Mouse (Mus musculus) right cerebral cortex, postnatal 10 days (tissue): Measurements from ENCODE around the gene Tbc1d4.
A peak's percentile ranks its signal among the peaks of the same experiment; 100 is the strongest.

Experiments
- DNase-seq, 2 experiments: peaks; one replicate each; pipeline ENCODE4 v3.0.0; 2021; ENCODE audit warnings: low spot score in 2 of 2

Gene Tbc1d4

GRCm38 (mm10) chr14:101532090-101532695, 76.8 kb downstream of the Tbc1d4 start:
- no peak for DNase-seq

- no peak for DNase-seq
Measured at GRCm38 (mm10) chr14:101530455-101530854, 78.5 kb downstream of the Tbc1d4 start.

- DNase-seq, result no peak
Measured at GRCm38 (mm10) chr14:101529194-101529593, 79.8 kb downstream of the Tbc1d4 start.

- DNase-seq, result no peak
Measured at GRCm38 (mm10) chr14:101527420-101527996, 81.5 kb downstream of the Tbc1d4 start.

DNA sequence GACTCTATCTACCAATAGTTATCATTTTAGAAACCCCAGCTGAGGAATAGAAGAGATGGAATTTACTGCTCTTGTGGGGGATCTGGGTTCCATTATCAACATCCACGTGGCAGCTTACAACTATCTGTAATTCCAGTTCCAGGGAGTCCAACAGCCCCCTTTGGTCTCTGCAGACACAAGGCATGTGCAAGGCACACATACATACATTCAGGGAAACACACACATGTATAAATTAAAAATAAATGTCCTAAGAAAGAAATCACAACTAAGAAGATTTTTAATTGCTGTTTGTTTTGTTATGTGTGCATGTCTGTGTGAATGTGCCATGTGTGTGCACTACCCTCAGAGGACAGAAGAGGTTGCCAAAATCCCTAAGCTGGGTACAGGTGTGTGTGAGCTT, 82.5 kb downstream of the Tbc1d4 start:
- DNase-seq, result no peak

DNA sequence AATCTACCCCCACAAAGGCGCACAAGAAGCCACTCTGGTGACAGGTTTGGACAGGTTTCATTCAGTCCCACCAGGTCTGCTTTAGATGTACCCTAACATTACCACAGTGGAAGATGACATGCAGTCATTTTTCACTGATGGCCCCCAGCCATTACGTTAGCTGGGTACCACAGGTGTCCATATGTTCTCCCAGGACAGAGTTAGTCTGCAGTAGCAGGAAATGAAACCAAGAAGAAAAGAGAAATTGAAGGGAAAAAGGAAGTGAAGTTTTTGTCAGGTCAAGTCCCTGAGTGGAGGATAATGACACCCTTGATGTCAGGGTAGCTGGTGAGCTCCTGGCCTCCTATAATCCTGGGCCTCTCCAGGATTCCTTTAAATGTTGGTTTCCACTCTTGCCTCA, 89.0 kb downstream of the Tbc1d4 start:
- no peak for DNase-seq

- no peak for DNase-seq
Measured at GRCm38 (mm10) chr14:101518259-101518658, 90.7 kb downstream of the Tbc1d4 start.

- DNase-seq, result no peak
Measured at GRCm38 (mm10) chr14:101517801-101518200, 91.2 kb downstream of the Tbc1d4 start.

GRCm38 (mm10) chr14:101517341-101517740, 91.7 kb downstream of the Tbc1d4 start:
- no peak for DNase-seq

DNA sequence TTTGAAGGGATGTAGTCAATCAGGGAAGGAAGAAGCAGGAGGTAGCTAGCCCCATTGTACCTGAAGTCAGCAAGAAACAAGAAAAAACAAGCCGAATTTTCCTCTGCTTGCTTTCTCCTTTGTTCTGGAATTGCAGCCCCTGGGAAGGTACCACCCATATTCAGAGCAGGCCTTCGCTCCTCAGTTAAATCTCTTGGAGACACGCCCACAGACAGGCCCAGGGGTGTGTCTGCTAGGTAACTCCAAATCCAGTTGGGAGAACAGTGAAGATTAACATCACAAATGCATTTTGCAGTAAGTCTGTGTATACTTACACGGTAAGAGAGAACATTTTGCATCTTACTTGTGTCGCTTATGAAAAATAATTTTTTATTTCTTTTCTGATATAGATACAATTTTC, 92.1 kb downstream of the Tbc1d4 start:
- DNase-seq, result no peak

GRCm38 (mm10) chr14:101516031-101516430, 93.0 kb downstream of the Tbc1d4 start:
- no peak for DNase-seq

DNA sequence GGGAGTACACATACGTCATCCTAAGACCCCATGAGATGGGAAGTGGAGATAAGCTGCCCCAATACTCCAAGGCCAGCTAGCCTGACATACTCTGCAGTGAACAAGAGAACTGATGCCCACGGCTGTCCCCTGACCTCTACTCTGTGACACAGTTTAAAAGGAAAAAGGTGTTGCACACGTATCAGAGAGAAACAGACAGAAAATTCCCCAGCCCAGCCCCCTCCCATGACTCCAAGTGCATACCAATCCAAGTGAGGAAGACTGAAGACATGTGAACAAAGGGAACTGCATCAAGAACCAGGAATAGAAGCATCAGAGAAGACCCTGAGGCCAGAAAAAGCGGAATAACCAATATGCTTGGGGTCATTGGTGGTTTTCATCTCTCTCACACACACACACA, 93.7 kb downstream of the Tbc1d4 start:
- DNase-seq, result no peak

- no peak for DNase-seq
Measured at GRCm38 (mm10) chr14:101514557-101514971, 94.4 kb downstream of the Tbc1d4 start.

GRCm38 (mm10) chr14:101513163-101513562, 95.8 kb downstream of the Tbc1d4 start:
- no peak for DNase-seq

GRCm38 (mm10) chr14:101511410-101511809, 97.6 kb downstream of the Tbc1d4 start:
- DNase-seq, result no peak

DNA sequence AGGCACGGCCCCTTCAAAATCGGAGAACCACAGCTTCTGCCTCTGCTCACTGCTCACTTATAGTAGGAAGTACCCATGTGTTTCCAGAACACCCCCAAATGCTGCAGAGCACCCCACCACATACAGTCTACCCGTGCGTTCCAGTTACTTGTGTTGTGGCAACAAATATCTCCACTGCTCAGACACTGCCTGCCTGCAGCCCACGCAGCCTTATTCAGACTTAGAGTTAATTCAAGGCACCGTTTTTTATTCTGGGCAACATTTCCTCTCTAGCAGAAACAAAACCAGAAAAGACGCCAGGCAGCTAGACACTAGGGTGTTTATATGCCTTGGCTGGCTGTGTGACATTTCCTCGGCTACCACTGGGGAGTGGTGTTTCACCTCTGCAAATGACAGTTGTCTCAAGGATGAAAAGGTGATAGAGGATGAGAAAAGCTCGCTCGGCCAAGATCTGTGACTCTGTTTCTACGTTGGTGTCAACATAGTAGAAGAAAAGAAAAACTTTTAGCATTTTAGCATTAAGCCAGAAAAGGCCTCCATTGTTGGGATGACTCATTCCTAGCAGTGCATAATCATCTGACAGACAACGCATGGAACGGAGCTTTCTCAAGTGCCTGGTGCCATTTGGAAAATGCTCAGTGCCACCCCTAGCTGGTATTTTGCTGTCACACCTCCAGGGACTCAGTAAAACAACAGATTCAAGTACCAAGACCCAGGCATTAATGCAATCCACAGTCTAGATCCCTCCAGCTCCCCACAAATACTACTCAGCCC, 98.3 kb downstream of the Tbc1d4 start:
- DNase-seq, result peak; percentile 60 to 78

- no peak for DNase-seq
Measured at GRCm38 (mm10) chr14:101509759-101510158, 99.2 kb downstream of the Tbc1d4 start.

- DNase-seq, result no peak
Measured at GRCm38 (mm10) chr14:101507956-101508355, 101.0 kb downstream of the Tbc1d4 start.

GRCm38 (mm10) chr14:101507146-101507545, 101.8 kb downstream of the Tbc1d4 start:
- DNase-seq, result no peak

DNA sequence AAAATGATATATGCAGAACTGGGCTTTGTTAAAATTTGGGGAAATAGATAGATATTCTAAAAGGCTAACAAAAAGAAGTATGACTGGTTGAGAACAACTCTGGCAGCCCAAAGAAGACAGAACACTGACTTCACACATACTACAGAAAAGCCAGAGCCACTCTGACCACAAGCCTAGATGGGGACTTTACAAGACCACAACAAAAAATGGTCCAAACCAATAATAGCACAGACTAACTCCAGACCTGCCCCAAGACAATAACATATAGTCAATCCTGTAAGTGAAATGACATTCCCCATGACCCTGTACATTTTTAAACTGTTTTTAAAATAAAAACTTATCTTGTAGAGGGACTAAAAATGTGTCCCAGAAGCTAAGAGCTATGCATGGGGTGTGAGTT, 103.2 kb downstream of the Tbc1d4 start:
- no peak for DNase-seq

DNA sequence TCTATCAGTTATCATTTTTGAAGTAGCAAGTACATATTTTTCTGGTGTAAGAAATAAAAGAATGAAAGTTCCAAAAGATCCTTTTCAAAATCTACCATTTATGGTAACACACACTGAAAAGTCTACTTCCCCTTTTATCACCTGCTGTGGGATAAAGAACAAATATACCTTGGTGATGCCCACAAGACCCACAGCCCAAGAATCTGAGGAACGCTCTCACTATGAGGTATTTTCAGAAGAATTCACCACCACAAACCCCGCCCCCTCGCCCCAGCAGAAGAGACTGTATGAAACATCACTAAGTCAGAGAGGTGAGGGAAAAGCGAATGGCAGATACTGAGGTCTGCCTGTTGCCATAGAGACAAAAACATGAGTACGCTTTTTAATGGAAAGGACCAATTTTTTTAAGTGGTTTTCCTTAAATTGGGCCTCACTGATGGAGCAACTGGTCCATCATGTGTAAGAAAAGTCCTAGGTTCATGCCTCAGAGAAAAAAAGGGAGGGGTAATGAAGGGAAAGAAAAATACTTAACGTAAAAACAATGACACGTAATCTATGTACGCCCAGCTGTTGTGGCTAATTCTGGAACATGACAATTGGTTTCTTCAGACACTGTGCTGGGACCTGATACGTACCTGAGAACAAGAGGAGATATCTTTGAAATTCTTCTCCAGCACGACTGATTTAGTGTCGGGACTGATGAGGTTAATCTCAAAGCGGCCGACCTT, 104.4 kb downstream of the Tbc1d4 start:
- no peak for DNase-seq

GRCm38 (mm10) chr14:101503168-101503961, 105.6 kb downstream of the Tbc1d4 start:
- no peak for DNase-seq
